Mouse (Mus musculus) frontal cortex, postnatal 10 days (tissue): ENCODE results near the gene Ube2b.

Experiments
- DNase-seq, 2 experiments: peaks; one replicate each; pipeline ENCODE4 v3.0.0; 2022; ENCODE audit warnings: low spot score in 2 of 2, mixed read lengths in 1 of 2

Ube2b gene

GRCm38 (mm10) chr11:51935636-51936434 is 64.7 kb downstream of the Ube2b start:
- no peak for DNase-seq
